Mouse (Mus musculus) myocyte (in vitro differentiated cells): Measurements from ENCODE around the gene Zfpm1. TPM values are rescaled to one million over a fixed set of nuclear protein-coding genes. Genes with fewer than 3 reads are reported as not detected.

Experiments used
- H3K27me3 ChIP-seq: one replicate; pipeline ENCODE4 v1.6.1; 2011; ENCODE audit not compliant: control insufficient read depth, insufficient read depth, insufficient read length
- H3K36me3 ChIP-seq: one replicate; pipeline ENCODE4 v1.6.1; 2011; ENCODE audit not compliant: control insufficient read depth, insufficient read depth
- H3K4me2 ChIP-seq: one replicate; pipeline ENCODE4 v1.6.1; 2011; ENCODE audit warnings: low read depth, control low read depth
- H3K4me3 ChIP-seq: one replicate; pipeline ENCODE4 v1.5.1; 2011; ENCODE audit warnings: mild to moderate bottlenecking, control low read depth, moderate library complexity
- H3K79me2 ChIP-seq: one replicate; pipeline ENCODE4 v1.6.1; 2011; ENCODE audit not compliant: control insufficient read depth, insufficient read depth
- H3ac ChIP-seq: one replicate; pipeline ENCODE4 v1.6.1; 2011; ENCODE audit not compliant: control insufficient read depth, insufficient read length
- CEBPB ChIP-seq: IDR thresholded peaks from 2 replicates; pipeline ENCODE4 v1.6.1; 2011; ENCODE audit warnings: mild to moderate bottlenecking, moderate library complexity; ENCODE audit not compliant: poor library complexity, insufficient read depth, severe bottlenecking
- E2F4 ChIP-seq: IDR thresholded peaks from one replicate; pipeline ENCODE4 v1.6.1; 2011; ENCODE audit warnings: mild to moderate bottlenecking, control low read depth, moderate library complexity; ENCODE audit not compliant: insufficient read depth
- MAX ChIP-seq: IDR thresholded peaks from one replicate; pipeline ENCODE4 v1.6.1; 2011; ENCODE audit warnings: low read depth, mild to moderate bottlenecking, control low read depth
- MYOG ChIP-seq, 3 experiments: IDR thresholded peaks; one replicate each; pipeline ENCODE4 v1.6.1; 2011; ENCODE audit warnings: control low read depth in 2 of 3, low read depth in 2 of 3, mild to moderate bottlenecking in 2 of 3; ENCODE audit not compliant: insufficient read length in 2 of 3, control insufficient read depth in 1 of 3, insufficient read depth in 1 of 3
- POLR2A ChIP-seq: IDR thresholded peaks from one replicate; pipeline ENCODE4 v1.6.1; 2011; ENCODE audit warnings: low read depth, mild to moderate bottlenecking, control low read depth, moderate library complexity; ENCODE audit not compliant: insufficient read length
- POLR2AphosphoS2 ChIP-seq: IDR thresholded peaks from one replicate; pipeline ENCODE4 v1.6.1; 2011; ENCODE audit warnings: low read depth, control low read depth; ENCODE audit not compliant: insufficient read length
- REST ChIP-seq: IDR thresholded peaks from one replicate; pipeline ENCODE4 v1.6.1; 2011; ENCODE audit warnings: mild to moderate bottlenecking, control low read depth, moderate library complexity; ENCODE audit not compliant: insufficient read depth, insufficient read length
- SRF ChIP-seq: IDR thresholded peaks from one replicate; pipeline ENCODE4 v1.6.1; 2011; ENCODE audit warnings: low read depth; ENCODE audit not compliant: control insufficient read depth, insufficient read length
- TCF12 ChIP-seq: IDR thresholded peaks from one replicate; pipeline ENCODE4 v1.6.1; 2011; ENCODE audit warnings: mild to moderate bottlenecking, control low read depth; ENCODE audit not compliant: poor library complexity, insufficient read depth, severe bottlenecking
- TCF3 ChIP-seq: IDR thresholded peaks from one replicate; pipeline ENCODE4 v1.6.1; 2011; ENCODE audit warnings: low read depth, control low read depth; ENCODE audit not compliant: insufficient read length
- USF1 ChIP-seq: IDR thresholded peaks from one replicate; pipeline ENCODE4 v1.6.1; 2011; ENCODE audit warnings: low read depth, mild to moderate bottlenecking, control low read depth, moderate library complexity
- polyA plus RNA-seq: library from polyadenylated mRNA; unstranded; fragments of >200 nt; fragmentation: generic; extraction: Trizol; gene quantifications from one replicate; pipeline ENCODE4 v1.2.1, GENCODE M21; 2012; ENCODE audit warnings: missing spikeins

The Zfpm1 gene
- polyA plus RNA-seq, 1 experiment, result 22.6 TPM

DNA sequence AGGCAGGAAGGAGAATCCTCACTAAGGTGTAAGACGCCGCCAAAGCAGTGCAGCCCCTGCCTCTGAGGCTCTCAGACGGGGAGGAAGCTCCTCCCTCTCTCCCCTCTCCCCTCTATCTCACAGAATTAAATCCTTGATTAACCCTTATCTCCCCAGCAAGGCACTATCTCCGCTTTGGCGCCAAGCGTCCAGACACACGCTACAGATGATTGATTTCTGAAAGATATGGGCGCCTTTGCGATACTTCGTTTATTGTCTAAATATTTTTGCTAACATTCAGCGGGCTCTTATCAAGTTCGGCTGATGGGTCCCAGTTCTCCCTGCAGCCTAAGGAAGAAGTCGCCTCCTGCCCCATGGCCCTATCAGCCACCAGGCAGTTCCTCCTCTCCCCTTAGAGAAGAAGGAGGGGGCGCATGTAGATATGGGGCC lies 44.2 kb downstream of the Zfpm1 start:
- no peak for TF ChIP-seq REST
- Histone ChIP-seq H3K79me2 (no peaks in the 10 kb centered on the region), H3K27me3 (no peaks in the 10 kb centered on the region), H3K36me3 (no peaks in the 10 kb centered on the region), H3K4me3 (no peak overlapping the region), H3ac (no peak overlapping the region), H3K4me2 (no peak overlapping the region)

DNA sequence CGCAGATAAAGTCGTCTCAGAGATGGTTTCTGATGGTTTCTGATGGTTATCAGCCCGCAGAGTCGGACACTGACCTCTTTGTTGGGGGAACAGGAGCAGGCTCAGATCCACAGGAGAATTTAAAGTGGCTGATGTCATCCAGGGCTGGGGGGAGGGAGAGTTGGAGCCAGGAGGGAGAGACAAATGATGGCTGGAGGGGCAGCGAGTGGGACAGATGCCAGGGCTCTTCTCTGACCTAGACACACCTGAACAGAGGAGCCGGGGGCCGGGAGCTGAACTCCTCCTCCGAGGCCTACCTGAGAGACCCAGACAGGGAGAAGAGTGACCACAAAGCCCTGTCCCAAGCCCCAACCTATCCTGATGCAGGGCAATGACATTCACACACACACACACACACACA lies 47.1 kb downstream of the Zfpm1 start:
- H3ac ChIP-seq, result no peak overlapping the region
- H3K27me3 ChIP-seq, result no peaks in the 10 kb centered on the region
- TF ChIP-seq REST (no peak), POLR2A (no peak), USF1 (no peak), CEBPB (no peak), TCF12 (no peak), E2F4 (no peak), POLR2AphosphoS2 (no peak), MAX (no peak), SRF (no peak)
- H3K4me2 ChIP-seq, result no peak overlapping the region
- H3K79me2 ChIP-seq, result no peaks in the 10 kb centered on the region
- H3K36me3 ChIP-seq, result no peaks in the 10 kb centered on the region
- H3K4me3 ChIP-seq, result no peak overlapping the region

DNA sequence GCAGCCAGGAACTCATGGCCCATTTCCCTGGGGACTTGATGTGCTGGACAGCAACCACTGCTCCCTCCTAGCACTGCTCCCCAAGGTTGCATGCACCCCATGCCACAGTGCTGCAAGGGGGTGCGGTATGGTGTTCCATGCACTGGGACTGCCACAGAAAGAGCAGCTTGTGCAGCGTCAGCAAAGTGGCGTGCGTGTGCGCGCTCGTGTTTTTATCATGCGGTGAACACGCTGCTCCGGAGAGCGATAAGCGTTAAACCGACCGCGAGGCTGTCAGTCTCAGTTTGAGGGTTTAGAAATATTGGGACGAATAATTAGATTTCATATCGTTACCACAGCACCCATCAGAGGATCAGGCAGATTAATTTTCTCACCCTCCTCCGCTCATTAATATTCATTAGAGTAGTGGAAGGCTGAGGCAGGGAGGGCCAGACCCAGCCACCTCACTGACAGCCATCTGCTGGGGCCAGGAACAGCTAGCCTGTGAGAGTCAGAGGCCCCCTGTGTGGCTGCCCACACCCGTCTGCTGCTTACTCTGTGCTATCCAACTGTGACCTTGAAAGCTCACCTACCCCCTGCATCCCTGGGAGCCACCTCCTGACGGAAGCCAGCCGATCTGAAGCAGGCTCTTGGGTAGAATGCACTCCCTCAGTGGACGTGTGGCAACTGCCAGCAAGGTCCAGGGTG lies 47.8 kb downstream of the Zfpm1 start:
- H3K27me3 ChIP-seq, result no peaks in the 10 kb centered on the region
- TF ChIP-seq MYOG (IDR thresholded peaks at IDR 0.05; ENCODE audit: control insufficient read depth in 1 of 3, insufficient read depth in 1 of 3, insufficient read length in 2 of 3, low read depth in 2 of 3), result no peak
- no peak overlapping the region for H3K4me3 ChIP-seq
- H3K4me2 ChIP-seq, result no peak overlapping the region
- H3K79me2 ChIP-seq, result no peaks in the 10 kb centered on the region
- H3K36me3 ChIP-seq, result no peaks in the 10 kb centered on the region
- H3ac ChIP-seq, result no peak overlapping the region

DNA sequence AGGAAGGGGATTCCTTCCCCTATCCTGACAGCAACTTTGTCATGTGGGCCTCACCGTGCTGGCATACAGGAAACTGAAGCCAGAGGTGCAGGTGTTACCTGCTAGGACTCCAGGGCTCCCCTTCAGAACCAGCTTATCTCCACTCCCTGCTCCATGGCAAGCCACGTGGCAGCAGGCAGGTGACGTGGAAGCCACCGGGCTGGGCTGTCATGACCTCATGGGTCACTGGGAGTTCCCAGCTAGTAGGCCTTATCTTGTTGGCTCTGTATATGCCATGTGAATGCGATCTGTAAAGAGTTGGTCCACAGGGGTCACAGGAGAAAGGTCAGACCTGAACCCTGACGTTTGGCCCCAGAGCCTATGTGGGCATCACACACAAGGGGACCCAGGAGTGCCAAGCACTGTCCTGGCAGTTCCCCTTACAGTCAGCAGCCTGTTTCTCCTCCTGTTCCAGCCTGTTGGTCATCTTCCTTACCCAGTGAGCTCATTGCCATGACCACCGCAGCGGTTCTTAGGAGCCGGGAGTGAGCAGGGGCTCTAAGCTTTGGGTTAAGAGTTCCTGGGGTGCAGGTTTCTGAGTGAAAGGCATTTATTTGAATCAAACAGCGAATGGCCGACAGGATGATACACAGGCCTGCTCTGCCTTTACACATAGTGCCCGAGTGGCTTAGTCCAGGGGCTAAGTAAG lies 48.6 kb downstream of the Zfpm1 start:
- no peak overlapping the region for H3K4me2 ChIP-seq
- no peaks in the 10 kb centered on the region for H3K36me3 ChIP-seq
- no peak for TF ChIP-seq MYOG (IDR thresholded peaks at IDR 0.05; ENCODE audit: control insufficient read depth in 1 of 3, insufficient read depth in 1 of 3, insufficient read length in 2 of 3, low read depth in 2 of 3)
- no peak for TF ChIP-seq USF1
- no peak for TF ChIP-seq SRF
- no peak for TF ChIP-seq TCF12
- no peak for TF ChIP-seq MAX
- TF ChIP-seq POLR2AphosphoS2, result no peak
- TF ChIP-seq REST, result no peak
- no peak for TF ChIP-seq E2F4
- TF ChIP-seq TCF3, result no peak
- no peaks in the 10 kb centered on the region for H3K79me2 ChIP-seq
- no peaks in the 10 kb centered on the region for H3K27me3 ChIP-seq
- no peak overlapping the region for H3ac ChIP-seq
- no peak overlapping the region for H3K4me3 ChIP-seq

DNA sequence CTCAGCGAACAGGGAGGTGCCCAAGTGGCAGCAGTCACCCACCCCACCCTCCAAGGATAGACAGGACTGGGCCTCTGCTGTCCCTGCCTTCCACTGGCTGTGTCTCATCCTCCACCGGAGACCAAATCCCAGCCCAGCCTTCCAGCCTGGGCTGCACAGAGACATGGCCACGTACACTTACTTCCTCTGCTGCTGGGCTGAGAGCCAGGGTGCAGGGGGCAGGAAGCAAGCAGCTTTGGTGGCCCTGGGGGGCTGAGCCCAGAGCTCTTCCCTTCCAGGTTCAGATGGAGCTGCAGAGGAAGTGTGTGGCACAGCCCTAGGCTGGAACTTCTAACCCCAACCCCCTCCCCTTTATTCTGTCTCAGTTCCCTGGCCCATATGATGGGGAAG lies 49.2 kb downstream of the Zfpm1 start:
- TF ChIP-seq SRF (no peak), POLR2A (no peak), REST (no peak)
- Histone ChIP-seq H3K4me3 (no peak overlapping the region), H3K79me2 (no peaks in the 10 kb centered on the region), H3K4me2 (no peak overlapping the region), H3K27me3 (no peaks in the 10 kb centered on the region), H3K36me3 (no peaks in the 10 kb centered on the region), H3ac (no peak overlapping the region)

DNA sequence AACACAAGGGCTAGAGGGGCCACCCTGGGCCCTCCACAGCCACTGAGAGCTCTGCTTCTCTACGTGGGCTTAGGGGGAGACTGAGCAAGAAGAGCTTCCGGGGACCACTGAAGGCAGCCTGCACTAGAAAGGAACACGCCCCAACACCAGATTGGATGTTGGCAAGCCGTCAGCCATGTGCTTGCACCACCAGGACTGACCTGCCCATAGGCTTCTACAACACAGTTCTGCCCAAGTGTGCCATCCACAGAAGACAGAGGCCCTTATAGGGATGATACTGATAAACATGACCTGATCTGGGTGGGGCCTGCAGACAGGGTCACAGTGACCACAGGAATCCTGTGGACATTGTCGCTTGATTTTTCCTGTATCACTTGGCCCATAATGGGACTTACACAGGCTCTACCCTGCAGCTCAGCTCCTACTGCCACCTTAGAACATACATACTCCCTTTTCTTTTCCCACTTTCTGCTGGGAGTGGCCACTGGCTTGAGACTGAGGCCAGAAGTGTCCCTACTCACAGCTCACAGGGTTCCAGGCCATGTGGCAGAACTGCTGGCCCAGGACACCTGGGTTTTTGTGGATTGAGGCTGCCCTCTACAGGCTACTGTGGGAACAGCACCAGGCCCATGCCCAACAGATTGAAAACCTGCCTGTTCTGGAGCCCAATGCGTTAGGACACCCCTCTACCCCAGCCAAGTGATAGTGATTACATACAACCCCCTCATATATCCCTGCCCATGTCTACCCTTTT lies 51.0 kb downstream of the Zfpm1 start:
- no peaks in the 10 kb centered on the region for H3K79me2 ChIP-seq
- no peaks in the 10 kb centered on the region for H3K36me3 ChIP-seq
- H3K4me2 ChIP-seq, result no peak overlapping the region
- TF ChIP-seq CEBPB (no peak), MYOG (IDR thresholded peaks at IDR 0.05; ENCODE audit: control insufficient read depth in 1 of 3, insufficient read depth in 1 of 3, insufficient read length in 2 of 3, low read depth in 2 of 3) (peak in 1 of 3 experiments; percentile 6), USF1 (no peak), TCF3 (no peak)
- H3K27me3 ChIP-seq, result no peaks in the 10 kb centered on the region
- H3ac ChIP-seq, result no peak overlapping the region
- no peak overlapping the region for H3K4me3 ChIP-seq
